Mouse (Mus musculus) intestine, postnatal 0 days (tissue): ENCODE measurements around the gene Cpsf3. TPM values are rescaled to one million over a fixed set of nuclear protein-coding genes. Genes with fewer than 3 reads are reported as not detected.

ENCODE experiments used
- ATAC-seq: fragments of 200-750 bp; cut with Nextera tagmentation; 2 replicates; pipeline ENCODE4 v1.8.0; 2017; ENCODE audit warnings: mild to moderate bottlenecking, moderate TSS enrichment, moderate library complexity
- H3K27ac ChIP-seq: fragments of 300-500 bp; sonication (generic); 2 replicates; pipeline ENCODE4 v1.5.1; 2014; ENCODE audit warnings: mild to moderate bottlenecking, low read depth, low read length, moderate library complexity
- H3K27me3 ChIP-seq: fragments of 300-500 bp; sonication (generic); replicated peaks from 2 replicates; pipeline ENCODE4 v1.6.1; 2014; ENCODE audit warnings: low read length, mixed read lengths; ENCODE audit not compliant: control insufficient read depth, insufficient read depth
- H3K36me3 ChIP-seq: fragments of 300-500 bp; sonication (generic); 2 replicates; pipeline ENCODE4 v1.6.1; 2014; ENCODE audit warnings: mild to moderate bottlenecking, moderate library complexity; ENCODE audit not compliant: control insufficient read depth, insufficient read depth
- H3K4me1 ChIP-seq: fragments of 300-500 bp; sonication (generic); replicated peaks from 2 replicates; pipeline ENCODE4 v1.6.1; 2014; ENCODE audit warnings: antibody characterized with exemption, low read length, mixed read lengths; ENCODE audit not compliant: control insufficient read depth, insufficient read depth
- H3K4me2 ChIP-seq: fragments of 300-500 bp; sonication (generic); replicated peaks from 2 replicates; pipeline ENCODE4 v1.6.1; 2014; ENCODE audit warnings: low read depth, mild to moderate bottlenecking, moderate library complexity
- H3K4me3 ChIP-seq: fragments of 300-500 bp; sonication (generic); 2 replicates; pipeline ENCODE4 v1.5.1; 2014; ENCODE audit warnings: low read depth, low read length
- H3K9ac ChIP-seq: fragments of 300-500 bp; sonication (generic); 2 replicates; pipeline ENCODE4 v1.6.1; 2014; ENCODE audit warnings: mild to moderate bottlenecking, low read depth, low read length
- H3K9me3 ChIP-seq: fragments of 300-500 bp; sonication (generic); 2 replicates; pipeline ENCODE4 v1.6.1; 2016; ENCODE audit warnings: mixed run types; ENCODE audit not compliant: control insufficient read depth
- CTCF ChIP-seq: sonication (generic); IDR thresholded peaks from 2 replicates; pipeline ENCODE4 v1.5.1; 2016; ENCODE audit warnings: low read depth, mild to moderate bottlenecking, control low read depth, antibody characterized with exemption, moderate library complexity
- WGBS: fragments of 180-500 bp; shearing (Covaris S2); extraction: QIAGEN DNeasy Blood & Tissue Kit; methylation state at CpG from one replicate; pipeline ENCODE4 v1.1.7; 2014; 5-methylcytosine and 5-hydroxymethylcytosine counted together
- polyA plus RNA-seq: library from polyadenylated mRNA; unstranded; fragments of >200 nt; fragmentation: Nextera tagmentation; extraction: Ambion mirVana; gene quantifications from 2 replicates; pipeline ENCODE4 v1.2.1, GENCODE M21; 2015

Cpsf3 gene
- polyA plus RNA-seq, 1 experiment from 2014 or later, result 41.6 TPM

DNA sequence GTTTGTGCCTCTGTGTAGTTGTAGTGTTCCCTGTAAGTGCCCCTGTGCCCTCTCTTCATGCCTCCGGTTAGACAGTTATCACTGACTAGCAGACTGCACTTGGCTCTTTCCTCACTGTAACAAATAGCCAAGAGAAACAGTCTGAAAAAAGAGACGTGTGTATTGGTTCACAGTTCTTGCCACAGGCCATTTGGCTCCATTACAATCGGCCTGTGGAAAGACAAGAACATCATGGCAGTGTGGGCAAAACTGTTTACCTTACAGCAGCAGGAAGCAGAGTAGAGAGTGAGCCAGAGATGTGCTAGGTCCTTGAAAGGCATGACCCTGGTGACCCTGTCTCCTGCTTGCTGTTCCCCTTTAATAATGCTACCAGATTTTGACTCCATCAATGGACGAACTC lies 23.7 kb upstream of the Cpsf3 start:
- H3K4me1 ChIP-seq, result no peaks in the 10 kb centered on the region
- H3K4me2 ChIP-seq, result no peak overlapping the region
- no peak overlapping the region for H3K9ac ChIP-seq
- no peaks in the 10 kb centered on the region for H3K27me3 ChIP-seq
- ATAC-seq, result no peak
- peaks cover 30% of the 10 kb centered on the region for H3K36me3 ChIP-seq
- TF ChIP-seq CTCF, result no peak
- H3K4me3 ChIP-seq, result no peak overlapping the region
- H3K9me3 ChIP-seq, result no peaks in the 10 kb centered on the region
- WGBS, result 76% methylated on average over 4 of the region's 4 CpGs
- no peak overlapping the region for H3K27ac ChIP-seq

DNA sequence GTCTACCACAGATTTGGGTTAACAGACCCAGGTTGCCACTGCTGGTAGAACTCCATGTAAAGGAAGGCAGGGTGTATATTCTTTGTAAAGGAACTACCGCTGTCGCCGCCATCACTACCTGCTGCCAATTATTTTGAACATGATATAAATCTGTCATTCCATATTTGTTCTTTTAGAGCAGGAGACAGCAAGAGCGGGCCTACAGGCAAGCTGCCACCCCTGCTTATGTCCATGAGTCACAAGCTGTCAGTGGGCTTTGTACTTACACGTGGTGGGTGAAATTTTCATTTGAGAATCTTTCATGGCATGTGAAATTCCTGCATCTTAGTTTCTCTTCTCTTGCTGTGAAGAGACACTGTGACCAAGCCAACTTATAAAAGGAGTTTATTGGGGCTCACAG lies 21.9 kb upstream of the Cpsf3 start:
- no peaks in the 10 kb centered on the region for H3K27me3 ChIP-seq
- WGBS, result 92% methylated on average over 5 of the region's 5 CpGs
- no peaks in the 10 kb centered on the region for H3K4me1 ChIP-seq
- no peaks in the 10 kb centered on the region for H3K9me3 ChIP-seq
- no peak overlapping the region for H3K4me3 ChIP-seq
- no peak overlapping the region for H3K4me2 ChIP-seq
- TF ChIP-seq CTCF, result no peak
- peaks cover 32% of the 10 kb centered on the region for H3K36me3 ChIP-seq
- no peak overlapping the region for H3K27ac ChIP-seq
- H3K9ac ChIP-seq, result no peak overlapping the region
- no peak for ATAC-seq

DNA sequence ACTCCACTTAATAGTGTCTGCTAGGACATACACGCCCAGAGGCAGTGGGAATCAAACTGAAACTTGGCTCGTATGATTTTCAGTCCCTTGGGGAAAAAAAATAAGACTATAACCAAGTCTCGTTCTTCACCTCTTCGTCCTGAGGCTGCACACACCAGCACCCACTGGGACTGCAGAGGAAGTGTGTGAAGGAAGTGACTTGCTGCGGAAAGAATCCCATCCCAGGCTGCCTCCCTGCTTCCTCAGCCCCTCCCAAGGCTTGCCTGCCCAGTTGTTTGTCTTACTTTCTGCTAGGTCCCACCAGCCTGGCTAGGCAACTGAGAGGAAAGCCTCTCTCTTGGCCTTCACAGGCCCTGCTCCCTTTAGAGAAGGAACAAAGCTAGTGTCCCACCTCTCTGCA lies 20.9 kb upstream of the Cpsf3 start:
- peak overlapping the region; percentile 46; the same call in 1 of the 2 replicates for H3K27ac ChIP-seq
- H3K36me3 ChIP-seq, result peaks cover 36% of the 10 kb centered on the region

DNA sequence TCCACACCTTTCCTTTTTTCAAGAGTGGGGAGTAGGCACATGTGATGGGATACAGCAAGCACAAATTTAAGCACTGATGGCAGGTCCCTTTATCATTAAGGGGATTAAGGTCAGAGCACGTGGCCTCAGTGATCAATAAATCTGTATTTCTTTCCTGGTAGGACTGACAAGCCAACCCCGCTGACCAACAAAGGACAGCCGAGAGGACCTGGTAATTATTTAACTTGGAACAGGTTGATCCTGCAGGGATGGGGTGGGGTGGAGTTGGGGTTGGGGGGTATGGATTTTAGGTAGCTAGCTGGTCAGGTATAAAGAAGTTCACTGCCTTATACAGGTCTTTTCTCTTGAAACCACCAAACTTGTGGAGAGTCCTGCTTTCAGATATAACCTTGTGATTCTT lies 20.2 kb upstream of the Cpsf3 start:
- peaks cover 37% of the 10 kb centered on the region for H3K36me3 ChIP-seq
- H3K4me2 ChIP-seq, result no peak overlapping the region
- peak overlapping the region; percentile 46; the same call in 1 of the 2 replicates for H3K27ac ChIP-seq
- no peak overlapping the region for H3K4me3 ChIP-seq
- no peak overlapping the region for H3K9ac ChIP-seq
- no peaks in the 10 kb centered on the region for H3K9me3 ChIP-seq
- no peak for TF ChIP-seq CTCF
- no peaks in the 10 kb centered on the region for H3K27me3 ChIP-seq
- no peaks in the 10 kb centered on the region for H3K4me1 ChIP-seq
- 55% methylated on average over 3 of the region's 3 CpGs for WGBS
- no peak for ATAC-seq

More for the DNA sequence above, 20.9 kb upstream of the Cpsf3 start:
- no peaks in the 10 kb centered on the region for H3K9me3 ChIP-seq
- H3K9ac ChIP-seq, result no peak overlapping the region
- no peak for TF ChIP-seq CTCF
- H3K4me2 ChIP-seq, result no peak overlapping the region
- H3K4me3 ChIP-seq, result no peak overlapping the region
- no peaks in the 10 kb centered on the region for H3K4me1 ChIP-seq
- 66% methylated on average over 5 of the region's 5 CpGs for WGBS
- no peak for ATAC-seq
- no peaks in the 10 kb centered on the region for H3K27me3 ChIP-seq

DNA sequence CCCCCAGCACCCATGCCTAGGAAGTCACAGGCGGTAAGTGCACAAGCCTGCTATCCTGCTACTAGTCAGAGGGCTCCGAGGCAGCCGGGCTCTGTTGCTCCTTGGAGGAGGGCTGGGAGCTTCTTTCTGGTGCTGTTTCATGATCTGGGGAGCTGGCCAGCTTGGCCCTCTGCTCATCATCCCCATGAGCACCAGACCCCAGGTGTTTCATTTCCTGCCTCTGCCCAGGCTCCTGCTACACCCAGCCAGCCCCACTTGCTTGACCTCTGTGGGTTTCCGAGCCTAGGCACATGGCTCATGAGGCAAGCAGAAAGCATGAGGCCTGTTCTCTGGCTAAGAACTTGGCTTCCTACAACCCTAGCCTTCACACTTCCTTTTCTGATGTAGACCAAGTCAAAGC lies 19.7 kb upstream of the Cpsf3 start:
- no peak overlapping the region for H3K9ac ChIP-seq
- ATAC-seq, result no peak

DNA sequence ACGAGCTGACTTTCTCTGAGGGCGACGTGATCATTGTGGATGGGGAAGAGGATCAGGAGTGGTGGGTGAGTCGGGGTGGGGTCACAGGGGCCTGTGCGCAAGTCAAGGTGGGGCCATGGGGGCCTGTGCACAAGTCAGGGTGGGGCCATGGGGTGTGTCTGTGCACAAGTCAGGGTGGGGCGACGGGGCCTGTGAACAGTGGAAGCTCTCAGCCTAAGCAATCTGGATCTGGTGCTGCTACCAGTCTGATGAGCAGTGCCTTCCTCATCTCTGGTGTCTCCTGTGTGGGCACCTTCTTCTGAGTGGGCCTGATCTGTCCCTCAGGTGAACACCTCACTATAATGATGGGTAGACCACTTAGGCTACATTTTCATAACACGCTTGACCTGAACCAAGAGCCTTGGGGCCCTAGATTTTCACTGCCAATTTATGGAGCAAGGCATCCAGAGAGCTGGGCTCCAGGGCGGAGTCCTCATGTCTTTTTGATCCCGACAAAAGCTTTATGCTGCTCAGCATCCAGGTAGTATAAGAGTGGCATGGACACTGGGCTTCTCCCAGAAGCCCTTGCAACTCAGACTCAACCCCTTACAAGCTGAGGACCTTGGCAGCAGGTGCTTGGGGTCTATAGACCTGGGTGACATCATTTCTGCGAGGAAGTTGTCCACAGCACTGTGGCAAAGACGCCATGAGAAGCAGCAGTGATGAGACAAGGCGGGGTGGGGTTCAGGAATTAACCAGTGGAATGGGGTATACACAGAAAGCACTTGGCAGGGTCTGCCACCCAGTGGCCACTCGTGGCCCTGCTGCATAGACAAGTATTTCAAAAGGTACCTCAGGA lies 19.0 kb upstream of the Cpsf3 start:
- H3K36me3 ChIP-seq, result peaks cover 44% of the 10 kb centered on the region

More for the DNA sequence above, 19.7 kb upstream of the Cpsf3 start:
- Histone ChIP-seq H3K4me1 (no peaks in the 10 kb centered on the region), H3K36me3 (peaks cover 37% of the 10 kb centered on the region), H3K27ac (no peak overlapping the region), H3K4me3 (no peak overlapping the region), H3K27me3 (no peaks in the 10 kb centered on the region), H3K4me2 (no peak overlapping the region), H3K9me3 (no peaks in the 10 kb centered on the region)
- WGBS, result 83% methylated on average over 4 of the region's 4 CpGs
- no peak for TF ChIP-seq CTCF

More for the DNA sequence above, 19.0 kb upstream of the Cpsf3 start:
- Histone ChIP-seq H3K4me1 (no peaks in the 10 kb centered on the region), H3K9me3 (no peaks in the 10 kb centered on the region), H3K9ac (no peak overlapping the region), H3K27me3 (no peaks in the 10 kb centered on the region), H3K27ac (no peak overlapping the region), H3K4me3 (no peak overlapping the region), H3K4me2 (no peak overlapping the region)
- 56% methylated on average over 14 of the region's 14 CpGs for WGBS
- TF ChIP-seq CTCF, result peak; percentile 87
- ATAC-seq, result peak; percentile 39; the same call in 1 of the 2 replicates
